Mouse (Mus musculus) heart, postnatal 0 days (tissue): ENCODE measurements at regions not wholly inside any gene's neighbourhood (a gene's known extent, or its start where the extent isn't known, plus 50 kb on each side); places are given as distances from the start of the nearest gene placed in this dataset.

ENCODE experiments used
- CTCF ChIP-seq: IDR thresholded peaks from 2 replicates; pipeline ENCODE4 v1.5.1; 2016; ENCODE audit warnings: antibody characterized with exemption, control low read depth, low read depth
- EP300 ChIP-seq: IDR thresholded peaks from 2 replicates; pipeline ENCODE4 v1.6.1; 2016; ENCODE audit warnings: antibody characterized with exemption, low read depth

GRCm38 (mm10) chr15:59231703-59232102, 342.6 kb downstream of the Gm49356 start:
- TF ChIP-seq CTCF = no peak
- no peak for TF ChIP-seq EP300
